Mouse (Mus musculus) liver, adult 2 months (tissue): ENCODE data around the gene Gmpr.

Source experiments
- CTCF ChIP-seq: fragments of 200-500 bp; IDR thresholded peaks from 2 replicates; pipeline ENCODE4 v1.5.1; 2011; ENCODE audit warnings: low read depth, low read length, control low read depth
- POLR2A ChIP-seq: fragments of 200-500 bp; IDR thresholded peaks from 2 replicates; pipeline ENCODE4 v1.6.1; 2011; ENCODE audit warnings: low read length, control low read depth; ENCODE audit not compliant: insufficient read depth; ENCODE audit errors: extremely low read depth

DNA sequence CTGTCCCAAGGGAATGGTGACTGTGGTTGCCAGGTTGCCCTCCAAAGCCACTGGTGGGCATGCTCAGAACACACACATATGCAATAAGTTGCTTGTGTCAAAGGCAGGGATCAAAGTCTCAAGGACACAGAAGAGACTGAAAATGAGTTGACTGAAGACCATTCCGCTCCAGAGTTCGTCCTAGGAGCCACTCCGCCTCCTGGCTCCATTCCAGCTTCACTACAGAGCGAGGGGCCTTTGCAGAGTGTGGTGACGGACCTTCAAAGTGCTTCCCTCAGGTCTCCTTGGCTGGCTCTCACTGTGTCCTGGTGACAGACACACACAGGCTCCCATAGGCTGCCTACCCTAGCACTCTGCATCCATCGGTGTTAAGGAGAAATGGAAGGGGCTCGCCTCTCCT lies 46.4 kb downstream of the Gmpr start:
- TF ChIP-seq CTCF: no peak
- no peak for TF ChIP-seq POLR2A
